Mouse (Mus musculus) gastrocnemius, postnatal 36 days (tissue): ENCODE measurements at regions not wholly inside any gene's neighbourhood (a gene's known extent, or its start where the extent isn't known, plus 50 kb on each side); places are given as distances from the start of the nearest gene placed in this dataset.
A peak's percentile ranks its signal among the peaks of the same experiment; 100 is the strongest.
"Not testable (repeated sequence)": the region's sequence is repeated elsewhere in the genome, so short reads cannot be mapped to it uniquely, and the experiment has no call there.

Experiments
- DNase-seq, 2 experiments: peaks; one replicate each; pipeline ENCODE4 v3.0.0; 2022
- intact Hi-C: fragments of 180-260 bp; cut with DNase I; formaldehyde crosslinking; loops from one replicate; pipeline ENCODE4 v1.15.1; 2025

DNA sequence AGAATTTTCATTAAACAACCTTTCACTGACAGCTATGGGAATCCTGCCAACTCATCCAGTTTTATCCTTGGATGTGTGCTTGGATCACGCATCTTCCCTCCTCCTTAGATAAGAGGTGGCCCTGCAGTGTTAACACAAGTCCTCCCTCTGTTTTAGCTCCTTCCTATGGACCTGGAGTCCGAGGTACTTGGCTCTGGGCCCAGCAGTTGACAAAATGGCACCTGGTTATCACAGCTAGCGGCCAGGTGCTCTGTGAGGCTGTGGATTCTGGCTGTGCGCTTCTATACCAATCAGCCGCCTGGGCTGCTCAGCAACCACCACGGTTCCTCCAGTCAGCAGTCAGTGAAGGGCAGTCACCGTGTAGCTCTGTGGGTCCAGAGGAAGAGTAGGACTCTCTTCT, 157.4 kb downstream of the Prdm2 start:
- DNase-seq: no peak
- intact Hi-C loops: no loop called here

DNA sequence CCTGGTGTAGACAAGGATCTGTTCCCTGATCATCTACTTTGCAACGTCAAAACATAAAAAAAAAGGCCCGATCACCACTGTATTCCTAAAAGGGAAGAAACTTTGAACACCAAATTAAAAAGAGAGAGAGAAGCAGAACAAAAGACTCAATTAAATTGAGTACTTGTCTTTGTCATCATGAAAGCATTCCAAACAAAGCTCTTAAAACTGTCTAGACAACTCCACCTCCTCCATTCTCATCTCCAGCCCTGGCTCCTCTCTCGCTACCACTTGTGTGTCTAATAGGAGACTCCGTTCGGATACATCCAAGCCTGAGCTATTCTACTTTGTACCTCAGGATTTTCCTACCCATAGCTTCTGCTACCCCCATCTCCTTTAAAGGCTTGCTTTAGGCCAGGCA, 159.8 kb downstream of the Prdm2 start:
- no peak for DNase-seq
- intact Hi-C loops: no loop called here

- no peak for DNase-seq
- intact Hi-C loops: no loop called here
These were observed 161.6 kb downstream of the Prdm2 start for GRCm38 (mm10) chr4:143051205-143051604.

GRCm38 (mm10) chr4:143045245-143045644, 167.6 kb downstream of the Prdm2 start:
- intact Hi-C loops: no loop called here
- DNase-seq: no peak

- no peak for DNase-seq
- intact Hi-C loops: no loop called here
These were observed 170.0 kb downstream of the Prdm2 start for GRCm38 (mm10) chr4:143042806-143043205.

GRCm38 (mm10) chr4:143038626-143039025, 174.2 kb downstream of the Prdm2 start:
- no peak for DNase-seq
- intact Hi-C loops: loop anchor here (10.0 kb wide), 1 partner anchor 346 kb away; no protein-coding TSS in a partner anchor

GRCm38 (mm10) chr4:143036704-143037103, 176.1 kb downstream of the Prdm2 start:
- DNase-seq: no peak
- intact Hi-C loops: loop anchor here (10.0 kb wide), 1 partner anchor 348 kb away; no protein-coding TSS in a partner anchor

DNA sequence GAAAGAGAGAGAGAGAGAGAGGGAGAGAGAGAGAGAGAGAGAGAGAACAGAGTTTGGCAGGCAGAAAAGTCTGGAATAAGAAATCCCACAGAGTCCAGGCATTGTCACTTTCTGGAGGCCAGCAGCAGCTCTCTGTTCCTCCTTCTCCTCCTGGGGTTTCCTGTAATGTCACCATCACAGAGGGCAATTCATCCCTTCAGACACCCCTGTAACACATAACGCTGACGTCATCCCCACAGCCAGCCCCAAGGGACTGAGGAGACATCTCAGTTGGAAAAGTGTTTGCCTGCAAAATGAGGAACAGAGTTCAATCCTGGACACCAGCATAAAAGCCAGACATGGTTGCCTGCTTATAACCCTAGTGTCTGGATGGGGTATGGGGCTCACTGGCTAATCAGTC, 177.7 kb downstream of the Prdm2 start:
- intact Hi-C loops: loop anchor here (10.0 kb wide), 1 partner anchor 350 kb away; no protein-coding TSS in a partner anchor
- DNase-seq: not testable (repeated sequence)

DNA sequence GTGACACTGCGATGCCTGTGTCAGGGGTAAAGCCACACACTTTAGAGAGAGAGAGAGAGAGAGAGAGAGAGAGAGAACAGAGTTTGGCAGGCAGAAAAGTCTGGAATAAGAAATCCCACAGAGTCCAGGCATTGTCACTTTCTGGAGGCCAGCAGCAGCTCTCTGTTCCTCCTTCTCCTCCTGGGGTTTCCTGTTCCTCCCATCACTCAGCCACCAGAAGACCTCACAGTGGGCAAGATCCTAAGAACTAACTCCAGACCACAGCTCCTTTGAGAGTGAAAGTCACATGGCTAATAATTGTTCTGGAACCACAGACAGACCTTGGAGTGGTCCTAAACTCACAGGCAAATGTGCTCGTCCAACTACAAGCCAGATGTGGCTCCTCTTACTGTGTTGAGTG, 178.5 kb downstream of the Prdm2 start:
- intact Hi-C loops: loop anchor here (10.0 kb wide), 1 partner anchor 350 kb away; no protein-coding TSS in a partner anchor
- DNase-seq: not testable (repeated sequence)

GRCm38 (mm10) chr4:143029813-143030212, 183.0 kb downstream of the Prdm2 start:
- intact Hi-C loops: loop anchor here (5.0 to 10.0 kb wide), 3 partner anchors 82 to 638 kb away; no protein-coding TSS in a partner anchor
- DNase-seq: not testable (repeated sequence)

- intact Hi-C loops: loop anchor here (2.0 to 5.0 kb wide), 3 partner anchors 85 to 635 kb away; no protein-coding TSS in a partner anchor
- DNase-seq: peak; percentile 41 to 44
These were observed 185.5 kb downstream of the Prdm2 start for GRCm38 (mm10) chr4:143027292-143027691.

GRCm38 (mm10) chr4:143021242-143021881, 191.4 kb downstream of the Prdm2 start:
- intact Hi-C loops: no loop called here
- peak; percentile 22 to 25 for DNase-seq

GRCm38 (mm10) chr4:143020658-143021057, 192.1 kb downstream of the Prdm2 start:
- DNase-seq: no peak
- intact Hi-C loops: no loop called here

GRCm38 (mm10) chr4:143012900-143013299, 199.9 kb downstream of the Prdm2 start:
- intact Hi-C loops: no loop called here

GRCm38 (mm10) chr4:143001961-143002360, 210.8 kb downstream of the Prdm2 start:
- DNase-seq: no peak
- intact Hi-C loops: no loop called here

More at GRCm38 (mm10) chr4:143012900-143013299, 199.9 kb downstream of the Prdm2 start:
- no peak for DNase-seq

DNA sequence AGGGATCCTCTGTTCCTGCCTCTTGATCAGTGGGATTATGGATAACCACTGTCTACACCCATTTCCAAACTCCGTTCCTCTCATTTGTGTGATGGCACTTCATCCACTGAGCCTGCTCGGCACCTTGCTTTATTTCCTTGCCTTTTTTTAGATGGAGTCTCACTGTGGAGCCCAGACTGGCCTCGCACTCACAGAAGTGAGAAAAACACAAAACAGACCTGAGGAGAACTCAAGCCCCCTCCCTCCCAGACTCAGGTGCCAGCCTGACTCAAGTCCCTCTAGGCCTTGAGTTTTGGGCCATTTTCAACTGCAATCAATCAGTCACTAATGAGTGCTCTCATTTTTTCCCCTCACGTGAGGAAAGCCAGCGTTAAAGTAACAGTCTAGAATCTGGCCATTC, 211.3 kb downstream of the Prdm2 start:
- intact Hi-C loops: no loop called here
- DNase-seq: no peak

- intact Hi-C loops: no loop called here
- no peak for DNase-seq
These were observed 216.4 kb downstream of the Prdm2 start for GRCm38 (mm10) chr4:142996406-142996805.

DNA sequence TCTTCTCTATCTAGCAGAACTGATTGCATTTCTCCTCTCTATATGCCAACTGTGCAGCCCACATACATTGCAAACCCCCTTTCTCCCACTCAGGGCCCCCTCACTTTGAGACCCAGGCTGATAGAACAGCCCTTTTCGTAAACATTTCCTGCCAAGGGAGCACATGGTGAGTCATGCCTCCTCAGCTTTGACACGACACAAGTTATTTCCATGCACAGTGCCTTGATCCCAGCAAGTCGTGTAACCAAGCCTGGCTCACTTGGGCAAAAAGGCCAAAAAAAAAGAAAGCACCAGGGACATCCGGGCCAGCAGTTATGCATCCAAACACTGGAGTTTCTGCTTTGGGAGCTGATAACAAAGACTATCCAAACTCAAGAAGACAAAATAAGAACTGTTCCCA, 221.4 kb downstream of the Prdm2 start:
- no peak for DNase-seq
- intact Hi-C loops: no loop called here

DNA sequence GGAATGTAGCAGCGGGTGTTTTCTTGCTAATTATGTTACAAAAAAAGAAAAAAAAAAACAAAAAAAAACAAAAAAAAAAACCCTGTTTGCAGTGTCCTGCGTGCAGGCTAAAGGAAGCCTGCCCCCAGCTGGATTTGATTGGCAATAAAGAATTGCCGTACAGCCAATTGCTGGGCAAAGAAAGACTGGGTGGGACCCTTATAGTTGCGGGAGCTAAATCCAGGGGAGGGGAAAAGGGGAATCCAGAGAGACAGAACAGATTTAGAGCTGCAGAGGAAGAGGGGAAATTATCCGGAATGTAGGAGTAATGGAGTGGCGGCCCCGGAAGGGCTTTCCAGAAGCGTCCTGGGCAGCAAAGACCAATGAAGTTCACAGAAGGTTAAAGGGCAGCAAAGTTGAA, 223.6 kb downstream of the Prdm2 start:
- intact Hi-C loops: no loop called here
- no peak for DNase-seq

DNA sequence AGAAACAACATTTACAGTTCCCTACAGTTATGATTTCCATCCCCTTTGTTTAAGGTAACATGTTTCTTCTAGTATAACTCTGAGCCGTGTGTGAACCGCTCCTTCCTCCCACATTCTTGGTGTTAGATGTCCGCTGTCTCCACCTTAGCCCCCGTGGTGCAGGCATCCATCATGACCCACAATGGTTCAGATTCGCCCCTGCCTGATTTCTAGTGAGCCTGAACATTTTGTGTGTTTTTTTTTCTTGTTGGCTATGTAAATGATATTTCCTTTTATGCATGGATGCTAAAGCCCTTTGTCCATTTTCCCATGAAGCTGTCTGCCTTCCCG, 229.5 kb downstream of the Prdm2 start:
- no peak for DNase-seq
- intact Hi-C loops: no loop called here

- intact Hi-C loops: no loop called here
- DNase-seq: no peak
These were observed 230.1 kb downstream of the Prdm2 start for GRCm38 (mm10) chr4:142982585-142983294.

- DNase-seq: no peak
- intact Hi-C loops: no loop called here
These were observed 237.2 kb downstream of the Prdm2 start for GRCm38 (mm10) chr4:142975620-142976019.
